Mouse (Mus musculus) heart, adult 2 months (tissue): ENCODE results near the gene Alb. TPM values are rescaled to one million over a fixed set of nuclear protein-coding genes. Genes with fewer than 3 reads are reported as not detected.

ENCODE experiments used
- DNase-seq, 2 experiments: peaks; one replicate each; pipeline ENCODE4 v3.0.0; 2021
- H3K27ac ChIP-seq: fragments of 200-600 bp; 2 replicates; pipeline ENCODE4 v1.8.1; 2022
- H3K27me3 ChIP-seq: fragments of 200-500 bp; 2 replicates; pipeline ENCODE4 v1.6.1; 2012; ENCODE audit warnings: mild to moderate bottlenecking, low read length, inconsistent platforms, mixed read lengths; ENCODE audit not compliant: control insufficient read depth, insufficient read depth
- H3K36me3 ChIP-seq: fragments of 200-500 bp; 2 replicates; pipeline ENCODE4 v1.6.1; 2012; ENCODE audit warnings: low read length, inconsistent platforms; ENCODE audit not compliant: control insufficient read depth, insufficient read depth
- H3K4me1 ChIP-seq: fragments of 200-500 bp; 2 replicates; pipeline ENCODE4 v1.6.1; 2011; ENCODE audit warnings: low read length; ENCODE audit not compliant: control insufficient read depth, insufficient read depth
- H3K4me3 ChIP-seq: fragments of 200-600 bp; 2 replicates; pipeline ENCODE4 v1.8.1; 2022
- H3K79me2 ChIP-seq: fragments of 200-500 bp; replicated peaks from 2 replicates; pipeline ENCODE4 v1.6.1; 2012; ENCODE audit warnings: mild to moderate bottlenecking, inconsistent platforms, low read length, moderate library complexity, mixed read lengths; ENCODE audit not compliant: control insufficient read depth, insufficient read depth
- H3K9ac ChIP-seq: fragments of 200-500 bp; 2 replicates; pipeline ENCODE4 v1.6.1; 2012; ENCODE audit warnings: low read depth, mild to moderate bottlenecking, control low read depth, inconsistent platforms, low read length, mixed read lengths
- CTCF ChIP-seq: fragments of 200-600 bp; IDR thresholded peaks from 2 replicates; pipeline ENCODE4 v1.8.1; 2022; ENCODE audit warnings: antibody characterized with exemption, mild to moderate bottlenecking, moderate library complexity
- EP300 ChIP-seq: fragments of 200-500 bp; IDR thresholded peaks from 2 replicates; pipeline ENCODE4 v1.6.1; 2011; ENCODE audit warnings: low read depth, low read length, control low read depth; ENCODE audit not compliant: insufficient read depth
- POLR2A ChIP-seq: fragments of 200-500 bp; IDR thresholded peaks from 2 replicates; pipeline ENCODE4 v1.6.1; 2011; ENCODE audit warnings: mild to moderate bottlenecking, low read depth, low read length, control low read depth; ENCODE audit not compliant: insufficient read depth
- WGBS: fragments of 180-500 bp; shearing (Covaris S2); methylation state at CpG from one replicate; pipeline ENCODE4 v1.1.7; 2018; 5-methylcytosine and 5-hydroxymethylcytosine counted together
- intact Hi-C: fragments of 180-260 bp; cut with DNase I; formaldehyde crosslinking; loops from one replicate; pipeline ENCODE4 v1.15.1; 2025
- polyA plus RNA-seq: library from polyadenylated mRNA; depleted of rRNA; stranded (reverse); fragments of >200 nt; gene quantifications from 2 replicates; pipeline ENCODE4 v1.2.3, GENCODE M21; 2012
- total RNA-seq, 2 experiments: library from RNA; stranded (reverse); gene quantifications; 2 replicates each; pipeline ENCODE4 v1.2.3; 2021

Alb gene
- total and polyA plus RNA-seq, 3 experiments = 0.59 TPM; not detected in 2

DNA sequence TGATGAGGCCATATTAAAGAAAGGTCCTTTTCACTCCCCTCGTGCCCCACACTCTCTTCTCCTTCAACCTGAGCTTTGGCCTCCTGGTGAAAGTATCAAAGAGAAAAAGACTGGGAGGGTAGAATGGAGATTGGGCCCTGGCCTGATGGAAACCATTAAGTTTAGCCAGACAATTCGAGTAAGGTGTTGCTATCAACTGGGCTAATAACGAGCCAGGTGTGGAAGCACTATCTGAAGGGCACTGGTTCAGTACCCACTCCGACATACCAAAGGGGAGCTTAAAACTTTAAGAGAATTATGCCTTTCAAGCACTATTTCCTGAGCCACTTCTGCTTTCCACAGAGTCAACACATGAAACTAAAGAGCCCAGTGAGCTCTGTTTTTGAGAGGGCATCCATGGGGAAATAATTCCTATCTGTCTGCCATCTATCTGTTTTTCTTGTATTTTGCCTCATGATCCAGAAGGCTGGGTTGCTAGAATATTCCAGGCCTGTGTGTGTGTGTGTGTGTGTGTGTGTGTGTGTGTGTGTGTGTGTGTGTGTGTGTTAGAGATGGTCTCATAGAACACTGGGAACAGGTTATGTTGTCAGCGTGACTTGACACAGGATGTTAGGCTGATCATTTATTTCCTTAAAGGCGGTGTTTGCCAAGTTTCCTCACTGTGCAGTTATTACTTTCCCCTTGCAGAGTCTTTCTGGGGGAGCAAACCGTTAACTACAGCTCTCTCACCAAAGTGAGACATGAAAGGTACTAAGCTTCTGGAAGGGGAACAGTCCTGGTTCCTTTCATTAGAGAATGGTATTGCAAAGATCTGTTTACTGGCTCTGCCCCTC is 16.8 kb downstream of the Alb start:
- H3K27ac ChIP-seq = no peak overlapping the region
- H3K36me3 ChIP-seq = no peaks in the 10 kb centered on the region
- no peaks in the 10 kb centered on the region for H3K4me1 ChIP-seq
- H3K4me3 ChIP-seq = no peak overlapping the region
- H3K9ac ChIP-seq = no peak overlapping the region
- WGBS = 58% methylated on average over 7 of the region's 7 CpGs
- intact Hi-C loops = no loop called here
- H3K27me3 ChIP-seq = no peaks in the 10 kb centered on the region
- no peaks in the 10 kb centered on the region for H3K79me2 ChIP-seq
- no peak for DNase-seq
- no peak for TF ChIP-seq EP300
- TF ChIP-seq POLR2A = no peak
- TF ChIP-seq CTCF = no peak

GRCm38 (mm10) chr5:90478886-90479285 is 18.2 kb downstream of the Alb start:
- intact Hi-C loops = no loop called here
- 52% methylated on average over 1 of the region's 1 CpGs for WGBS
- Histone ChIP-seq H3K27me3 (no peaks in the 10 kb centered on the region), H3K79me2 (no peaks in the 10 kb centered on the region), H3K4me1 (no peaks in the 10 kb centered on the region), H3K36me3 (no peaks in the 10 kb centered on the region), H3K27ac (no peak overlapping the region), H3K4me3 (no peak overlapping the region), H3K9ac (no peak overlapping the region)
- no peak for DNase-seq
- TF ChIP-seq POLR2A = no peak
- no peak for TF ChIP-seq EP300
- no peak for TF ChIP-seq CTCF

DNA sequence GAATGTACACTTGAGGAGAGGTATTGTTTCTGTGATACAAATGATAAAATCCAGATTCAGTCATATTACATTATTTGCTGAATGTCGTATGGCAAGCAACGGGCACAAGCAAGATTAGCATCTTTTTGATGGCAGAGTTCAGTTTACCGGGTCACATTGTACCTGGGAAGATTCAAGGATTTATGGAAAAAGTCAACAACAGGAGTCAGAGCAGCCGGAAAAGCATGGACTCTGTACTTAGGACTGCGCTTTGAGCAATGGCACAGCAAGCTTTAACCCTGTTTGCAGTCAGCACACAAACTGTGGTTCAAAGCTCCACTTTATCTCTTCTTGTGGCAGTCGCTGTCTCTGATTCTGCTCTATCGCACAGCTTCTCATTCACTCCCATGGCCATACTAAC is 24.9 kb downstream of the Alb start:
- Histone ChIP-seq H3K4me3 (no peak overlapping the region), H3K79me2 (no peaks in the 10 kb centered on the region), H3K9ac (no peak overlapping the region), H3K36me3 (no peaks in the 10 kb centered on the region), H3K27me3 (no peaks in the 10 kb centered on the region), H3K27ac (no peak overlapping the region), H3K4me1 (no peaks in the 10 kb centered on the region)
- intact Hi-C loops = no loop called here
- 81% methylated on average over 7 of the region's 7 CpGs for WGBS
- no peak for DNase-seq
- TF ChIP-seq POLR2A = no peak
- TF ChIP-seq CTCF = no peak
- no peak for TF ChIP-seq EP300

DNA sequence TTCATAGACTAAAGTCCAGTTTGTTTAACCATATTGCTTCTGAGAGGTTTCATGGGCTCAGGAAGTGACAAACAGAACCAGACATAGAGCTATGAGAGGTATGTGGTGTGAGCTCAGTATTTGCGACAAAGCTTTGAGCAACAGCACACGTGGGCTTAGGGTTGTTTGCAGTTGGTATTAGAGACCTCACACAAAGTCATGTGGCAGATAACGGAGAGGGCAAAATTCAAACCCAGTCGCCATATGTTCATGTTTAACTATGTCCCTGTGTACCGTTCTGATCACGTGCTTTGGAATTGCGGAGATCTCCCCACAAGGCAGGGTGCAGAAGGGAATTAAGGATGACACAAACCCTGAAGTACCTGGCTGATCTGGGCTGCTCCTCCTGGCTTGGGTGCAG is 27.6 kb downstream of the Alb start:
- Histone ChIP-seq H3K4me1 (no peaks in the 10 kb centered on the region), H3K27ac (no peak overlapping the region), H3K4me3 (no peak overlapping the region), H3K36me3 (no peaks in the 10 kb centered on the region), H3K9ac (no peak overlapping the region), H3K79me2 (no peaks in the 10 kb centered on the region), H3K27me3 (no peaks in the 10 kb centered on the region)
- 83% methylated on average over 7 of the region's 7 CpGs for WGBS
- DNase-seq = no peak
- intact Hi-C loops = no loop called here
- TF ChIP-seq CTCF (no peak), POLR2A (no peak), EP300 (no peak)

- Histone ChIP-seq H3K27me3 (no peaks in the 10 kb centered on the region), H3K4me3 (no peak within 1 kb of the TSS), H3K36me3 (no peaks in the 10 kb centered on the region), H3K27ac (no peak within 1 kb of the TSS), H3K79me2 (no peaks in the 10 kb centered on the region), H3K9ac (no peak within 1 kb of the TSS), H3K4me1 (no peaks in the 10 kb centered on the region)
- TF ChIP-seq EP300 = no peak
- TF ChIP-seq CTCF = no peak
- no peak for TF ChIP-seq POLR2A
- 76% methylated on average over 7 of the region's 7 CpGs for WGBS
- intact Hi-C loops = no loop called here
- no peak for DNase-seq
Measured at GRCm38 (mm10) chr5:90490518-90490917, 29.8 kb downstream of the Alb start, which contains the start of gene Afp. Afp (plus strand) TSS chr5:90490737.

DNA sequence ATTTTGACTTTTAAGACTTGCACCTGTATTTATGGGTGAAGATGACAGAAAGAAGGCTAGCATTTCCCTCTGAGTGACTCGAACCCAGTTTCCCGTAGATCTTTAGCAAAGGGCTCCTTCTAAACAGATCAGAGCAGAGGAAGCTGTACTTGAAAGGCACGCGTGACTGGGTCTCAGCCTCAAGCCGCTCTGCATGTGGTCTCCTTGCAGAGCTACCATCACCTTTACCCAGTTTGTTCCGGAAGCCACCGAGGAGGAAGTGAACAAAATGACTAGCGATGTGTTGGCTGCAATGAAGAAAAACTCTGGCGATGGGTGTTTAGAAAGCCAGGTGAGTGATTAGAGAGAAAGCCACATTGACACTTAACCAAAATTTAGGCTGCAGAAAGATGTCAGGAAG is 31.7 kb downstream of the Alb start:
- WGBS = 70% methylated on average over 9 of the region's 9 CpGs
- Histone ChIP-seq H3K4me3 (no peak overlapping the region), H3K79me2 (no peaks in the 10 kb centered on the region), H3K9ac (no peak overlapping the region), H3K4me1 (no peaks in the 10 kb centered on the region), H3K36me3 (no peaks in the 10 kb centered on the region), H3K27me3 (no peaks in the 10 kb centered on the region), H3K27ac (no peak overlapping the region)
- peak in 1 of 2 experiments; percentile 15 for DNase-seq
- intact Hi-C loops = no loop called here
- TF ChIP-seq CTCF = no peak
- TF ChIP-seq EP300 = no peak
- no peak for TF ChIP-seq POLR2A
